Mouse (Mus musculus): ENCODE measurements at regions not wholly inside any gene's neighbourhood (a gene's known extent, or its start where the extent isn't known, plus 50 kb on each side); places are given as distances from the start of the nearest gene placed in this dataset.

GRCm38 (mm10) chr7:111134496-111134895, 51.7 kb upstream of the Eif4g2 start:
- CTCF ChIA-PET, result no interaction called here

All from spleen, embryonic (tissue).